ENCODE assay signal across 9 mouse cellular contexts in the genomic region with DNA sequence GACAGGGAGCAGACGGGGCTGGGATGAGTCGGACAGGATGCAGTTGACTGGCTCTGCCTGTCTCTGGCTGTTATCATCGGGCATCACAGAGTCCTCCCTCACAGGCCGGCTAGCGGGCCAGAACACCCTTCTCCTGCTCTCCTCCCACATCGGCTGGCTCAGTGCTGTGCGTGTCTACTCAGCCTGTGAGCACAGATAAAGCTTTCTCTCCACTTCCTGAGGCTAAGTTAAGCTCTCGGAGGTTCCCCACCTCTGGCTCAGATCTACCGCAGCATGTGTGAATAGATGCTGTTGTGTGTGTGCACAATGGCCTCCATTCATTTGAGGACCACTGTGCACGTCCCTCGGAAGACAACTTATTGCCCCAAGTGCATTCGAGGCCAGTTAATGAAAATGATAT. TPM values are rescaled to one million over a fixed set of nuclear protein-coding genes. Genes with fewer than 3 reads are reported as not detected.
A peak's percentile ranks its signal among the peaks of the same experiment; 100 is the strongest.
DNase-seq lines count a peak whose midpoint lies in the region; ATAC-seq and TF ChIP-seq lines count a peak whose summit lies in the region.
"Had no signal": no experiment of that assay in that cellular context is flagged by ENCODE, and none has a peak within 500 bp of the region (broad histone marks: within the 10 kb centered on the region; RNA-seq: fewer than 3 reads in every experiment).

No protein-coding gene starts in this region.

- peak; percentile 51; the same call in 1 of the 2 replicates for ATAC-seq in forebrain, embryonic 15.5 days (replicated peaks)
- ATAC-seq in liver, embryonic 12.5 days, result peak; percentile 99
- ATAC-seq in stomach, embryonic 14.5 days (ENCODE audit: insufficient number of reproducible peaks, insufficient read depth, low FRiP score, low read depth), result peak; percentile 83; the same call in 1 of the 2 replicates

- 5% methylated on average over 12 of the region's 12 CpGs for WGBS in forebrain, embryonic 15.5 days
- WGBS in liver, embryonic 12.5 days (ENCODE audit: insufficient replicate concordance), result 5% methylated on average over 12 of the region's 12 CpGs
- 48% methylated on average over 12 of the region's 12 CpGs for WGBS in stomach, embryonic 14.5 days

- TF ChIP-seq POLR2A in brain, embryonic 14.5 days (IDR thresholded peaks at IDR 0.05; ENCODE audit: borderline replicate concordance, extremely low read depth, insufficient read depth, insufficient read length, poor library complexity, severe bottlenecking), result no peak

- TF ChIP-seq CTCF in layer of hippocampus, adult 2 months (conservative IDR thresholded peaks at IDR 0.05), result no peak
- TF ChIP-seq CTCF in brain, embryonic 14.5 days (IDR thresholded peaks at IDR 0.05; ENCODE audit: borderline replicate concordance, extremely low read depth, insufficient read depth, insufficient read length), result no peak
- no peak for TF ChIP-seq CTCF in gastrocnemius, adult 2 months (IDR thresholded peaks at IDR 0.05)

- peak overlapping the region; percentile 25; the same call in 1 of the 2 replicates for H3K27ac ChIP-seq in layer of hippocampus, adult 2 months
- H3K27ac ChIP-seq in forebrain, embryonic 15.5 days (replicated peaks), result no peak overlapping the region
- H3K27ac ChIP-seq in liver, embryonic 12.5 days, result peak overlapping the region; percentile 68
- no peak overlapping the region for H3K27ac ChIP-seq in stomach, embryonic 14.5 days (ENCODE audit: low read length)
- no peak overlapping the region for H3K27ac ChIP-seq in gastrocnemius, adult 2 months

- peaks cover 4% of the 10 kb centered on the region; the same call in 1 of the 2 replicates for H3K4me1 ChIP-seq in forebrain, embryonic 15.5 days
- peaks cover 53% of the 10 kb centered on the region for H3K4me1 ChIP-seq in liver, embryonic 12.5 days
- peaks cover 6% of the 10 kb centered on the region; the same call in 1 of the 2 replicates for H3K4me1 ChIP-seq in stomach, embryonic 14.5 days (ENCODE audit: control insufficient read depth, insufficient read depth, low read length)

- H3K27me3 ChIP-seq in forebrain, embryonic 15.5 days, result no peaks in the 10 kb centered on the region
- no peaks in the 10 kb centered on the region for H3K27me3 ChIP-seq in liver, embryonic 12.5 days (replicated peaks)
- no peaks in the 10 kb centered on the region for H3K27me3 ChIP-seq in stomach, embryonic 14.5 days (ENCODE audit: control insufficient read depth, insufficient read depth, low read length)

- no peaks in the 10 kb centered on the region for H3K9me3 ChIP-seq in forebrain, embryonic 15.5 days
- H3K9me3 ChIP-seq in liver, embryonic 12.5 days (replicated peaks), result no peaks in the 10 kb centered on the region
- H3K9me3 ChIP-seq in stomach, embryonic 14.5 days (ENCODE audit: control insufficient read depth, low read depth, low read length), result no peaks in the 10 kb centered on the region

- no peak overlapping the region for H3K9ac ChIP-seq in forebrain, embryonic 15.5 days (replicated peaks)
- H3K9ac ChIP-seq in liver, embryonic 12.5 days, result no peak overlapping the region
- H3K9ac ChIP-seq in stomach, embryonic 14.5 days (replicated peaks; ENCODE audit: low read depth, low read length), result no peak overlapping the region

- no peak for DNase-seq in layer of hippocampus, adult 2 months (ENCODE audit: low spot score in 2 of 2)
- no peak for DNase-seq in layer of hippocampus, adult 9-10 months (ENCODE audit: low spot score)
- peak; percentile 57 for DNase-seq in brain, embryonic 14.5 days (ENCODE audit: low read depth)
- DNase-seq in neural tube, embryonic 10.5 days (ENCODE audit: extremely low spot score, low spot score), result no peak
- DNase-seq in gastrocnemius, adult 2 months, result no peak

- H3K4me3 ChIP-seq in layer of hippocampus, adult 2 months, result no peak overlapping the region
- H3K4me3 ChIP-seq in forebrain, embryonic 15.5 days, result no peak overlapping the region
- H3K4me3 ChIP-seq in liver, embryonic 12.5 days, result no peak overlapping the region
- H3K4me3 ChIP-seq in stomach, embryonic 14.5 days (ENCODE audit: low read depth, low read length), result no peak overlapping the region
- H3K4me3 ChIP-seq in gastrocnemius, adult 2 months, result no peak overlapping the region

- intact Hi-C loops in gastrocnemius, adult 2 months (cut with DNase I), result no loop called here

- H3K36me3 ChIP-seq in forebrain, embryonic 15.5 days, result no peaks in the 10 kb centered on the region
- H3K36me3 ChIP-seq in liver, embryonic 12.5 days, result no peaks in the 10 kb centered on the region
- H3K36me3 ChIP-seq in stomach, embryonic 14.5 days (ENCODE audit: control insufficient read depth, insufficient read depth, low read length), result no peaks in the 10 kb centered on the region

- H3K4me2 ChIP-seq in forebrain, embryonic 15.5 days (replicated peaks), result no peak overlapping the region
- H3K4me2 ChIP-seq in liver, embryonic 12.5 days, result peak overlapping the region; percentile 43
- no peak overlapping the region for H3K4me2 ChIP-seq in stomach, embryonic 14.5 days (replicated peaks; ENCODE audit: low read depth, low read length)

RNA-seq across cellular contexts. Expression of a gene that starts 1.7 kb away (rescaled TPM):
- total RNA-seq in layer of hippocampus, adult 2 months (2021), result not detected
- polyA plus RNA-seq in brain, embryonic 14.5 days (2012; rRNA removed), result not detected in 2 replicates
- polyA plus RNA-seq in forebrain, embryonic 15.5 days (2015; fragmentation: Nextera tagmentation; extraction: Ambion mirVana), result not detected in 2 replicates
- 0.06 and 0.11 TPM in 2 replicates for polyA plus RNA-seq in liver, embryonic 12.5 days (2016; fragmentation: Nextera tagmentation; extraction: Ambion mirVana)
- polyA plus RNA-seq in stomach, embryonic 14.5 days (2014; fragmentation: Nextera tagmentation; extraction: Ambion mirVana), result 0.43 and 0.54 TPM in 2 replicates
- total RNA-seq in gastrocnemius, adult 2 months (2021), result not detected
- total RNA-seq: layer of hippocampus, postnatal 25 days had no signal

Comparison
In these comparisons a context has a peak if more than half of its experiments do, and no peak if none do; other contexts are left out.
1. H3K27ac ChIP-seq: peak in layer of hippocampus, adult 2 months (single experiment) and liver, embryonic 12.5 days (single experiment); none in forebrain, embryonic 15.5 days (single experiment), stomach, embryonic 14.5 days (single experiment) and gastrocnemius, adult 2 months (single experiment).
2. Peak in every context shown above with its lines, with median percentiles within 50 percentile points of each other: ATAC-seq.